Mouse (Mus musculus) urinary bladder, adult 2 months (tissue): ENCODE data around the gene Rpp38. TPM values are rescaled to one million over a fixed set of nuclear protein-coding genes. Genes with fewer than 3 reads are reported as not detected.

Experiments used
- DNase-seq: peaks from one replicate; pipeline ENCODE4 v3.0.0; 2022; ENCODE audit warnings: low spot score
- polyA plus RNA-seq: library from polyadenylated mRNA; depleted of rRNA; stranded (reverse); fragments of >200 nt; gene quantifications from 2 replicates; pipeline ENCODE4 v1.2.3, GENCODE M21; 2012; rRNA removed

Gene Rpp38
- polyA plus RNA-seq, 1 experiment = 19.9 TPM

- no peak for DNase-seq
Observed at GRCm38 (mm10) chr2:3285709-3286108, 46.7 kb downstream of the Rpp38 start.

- no peak for DNase-seq
Observed at GRCm38 (mm10) chr2:3285181-3285530, 47.3 kb downstream of the Rpp38 start.

- peak; percentile 51 for DNase-seq
Observed at GRCm38 (mm10) chr2:3284473-3285180, 47.8 kb downstream of the Rpp38 start.

GRCm38 (mm10) chr2:3283602-3284472, 48.6 kb downstream of the Rpp38 start, which contains the start of gene Nmt2:
Gene Nmt2, plus strand, starts transcription at chr2:3284212.
- peak; percentile 92 for DNase-seq

- DNase-seq = no peak
Observed at GRCm38 (mm10) chr2:3282866-3283601, 49.4 kb downstream of the Rpp38 start.

GRCm38 (mm10) chr2:3281311-3281710, 51.1 kb downstream of the Rpp38 start:
- DNase-seq = no peak

Other genes starting within 250 kb of the Rpp38 start
- 17.2 and 21.2 TPM in 2 replicates for gene Fam171a1, start 218.4 kb downstream of the Rpp38 start, polyA plus RNA-seq
- gene Nmt2, start 48.4 kb downstream of the Rpp38 start, polyA plus RNA-seq = 11.4 and 13.4 TPM in 2 replicates
- 0.34 TPM in 1 of 2 replicates, not detected in the other for gene Acbd7, start 3.5 kb upstream of the Rpp38 start, polyA plus RNA-seq
- not detected in 2 replicates for gene Olah, start 64.6 kb upstream of the Rpp38 start, polyA plus RNA-seq
- gene Meig1, start 90.0 kb upstream of the Rpp38 start, polyA plus RNA-seq = 0.22 and 0.29 TPM in 2 replicates
- 9.7 and 11.9 TPM in 2 replicates for gene Dclre1c, start 91.5 kb upstream of the Rpp38 start, polyA plus RNA-seq
- 1.0 and 1.1 TPM in 2 replicates for gene Suv39h2, start 142.4 kb upstream of the Rpp38 start, polyA plus RNA-seq
- gene Gm45902, start 180.1 kb upstream of the Rpp38 start, polyA plus RNA-seq = 1.5 and 1.7 TPM in 2 replicates
- 41.5 and 51.4 TPM in 2 replicates for gene Hspa14, start 180.2 kb upstream of the Rpp38 start, polyA plus RNA-seq
- 3.8 and 5.3 TPM in 2 replicates for gene Cdnf, start 180.4 kb upstream of the Rpp38 start, polyA plus RNA-seq
- 30.9 and 37.2 TPM in 2 replicates for gene Fam107b, start 237.8 kb upstream of the Rpp38 start, polyA plus RNA-seq